Mouse (Mus musculus) megakaryocyte, embryonic 14.5 days (primary cell): ENCODE data around the gene C1rb. TPM values are rescaled to one million over a fixed set of nuclear protein-coding genes. Genes with fewer than 3 reads are reported as not detected.
"Not testable (repeated sequence)": the region's sequence is repeated elsewhere in the genome, so short reads cannot be mapped to it uniquely, and the experiment has no call there.

Source experiments
- H3K27me3 ChIP-seq: replicated peaks from 2 replicates; pipeline ENCODE3; 2012; ENCODE audit warnings: inconsistent platforms
- H3K36me3 ChIP-seq: replicated peaks from 2 replicates; pipeline ENCODE3; 2012; ENCODE audit warnings: low read length, inconsistent platforms, mixed read lengths
- H3K4me1 ChIP-seq: 2 replicates; pipeline ENCODE4 v1.6.1; 2012; ENCODE audit warnings: inconsistent platforms
- H3K4me3 ChIP-seq: replicated peaks from 2 replicates; pipeline ENCODE3; 2012; ENCODE audit warnings: moderate library complexity, mild to moderate bottlenecking, inconsistent platforms
- H3K9me3 ChIP-seq: 2 replicates; pipeline ENCODE4 v1.6.1; 2012; ENCODE audit warnings: inconsistent platforms
- FLI1 ChIP-seq: IDR thresholded peaks from 2 replicates; pipeline ENCODE4 v1.6.1; 2012; ENCODE audit warnings: low read length, inconsistent platforms, mixed read lengths
- GATA1 ChIP-seq: IDR thresholded peaks from 3 replicates; pipeline ENCODE4 v1.6.1; 2012; ENCODE audit warnings: mixed read lengths, low read length, inconsistent platforms, borderline replicate concordance
- polyA plus RNA-seq: library from polyadenylated mRNA; stranded (reverse); fragments of >175 nt; gene quantifications from 2 replicates; pipeline ENCODE4 v1.2.3, GENCODE M21; 2012; ENCODE audit warnings: low replicate concordance; ENCODE audit not compliant: insufficient read depth

The C1rb gene
- polyA plus RNA-seq, 1 experiment: not detected

GRCm38 (mm10) chr6:124552766-124553165, 17.3 kb upstream of the C1rb start:
- Histone ChIP-seq H3K4me1 (no peaks in the 10 kb centered on the region), H3K9me3 (peaks cover 30% of the 10 kb centered on the region), H3K27me3 (peaks cover 2% of the 10 kb centered on the region), H3K36me3 (no peaks in the 10 kb centered on the region), H3K4me3 (no peak overlapping the region)
- TF ChIP-seq GATA1 (no peak), FLI1 (no peak)

GRCm38 (mm10) chr6:124555956-124556355, 14.1 kb upstream of the C1rb start:
- not testable (repeated sequence) for H3K36me3 ChIP-seq, H3K4me3 ChIP-seq, H3K27me3 ChIP-seq, H3K4me1 ChIP-seq
- H3K9me3 ChIP-seq: peaks cover 12% of the 10 kb centered on the region

GRCm38 (mm10) chr6:124561156-124561555, 8.9 kb upstream of the C1rb start:
- not testable (repeated sequence) for H3K4me1 ChIP-seq, H3K9me3 ChIP-seq, H3K27me3 ChIP-seq, H3K4me3 ChIP-seq, H3K36me3 ChIP-seq

GRCm38 (mm10) chr6:124561611-124562010, 8.5 kb upstream of the C1rb start:
- H3K4me3 ChIP-seq, H3K36me3 ChIP-seq, H3K9me3 ChIP-seq, H3K4me1 ChIP-seq, H3K27me3 ChIP-seq: not testable (repeated sequence)

GRCm38 (mm10) chr6:124575155-124575678, 5.1 kb downstream of the C1rb start:
- H3K4me3 ChIP-seq, H3K9me3 ChIP-seq, H3K27me3 ChIP-seq, H3K36me3 ChIP-seq, H3K4me1 ChIP-seq: not testable (repeated sequence)

GRCm38 (mm10) chr6:124580155-124580554, 10.1 kb downstream of the C1rb start:
- H3K4me1 ChIP-seq, H3K4me3 ChIP-seq, H3K27me3 ChIP-seq, H3K9me3 ChIP-seq, H3K36me3 ChIP-seq: not testable (repeated sequence)

- H3K4me3 ChIP-seq: no peak overlapping the region
- peaks cover 4% of the 10 kb centered on the region for H3K27me3 ChIP-seq
- no peaks in the 10 kb centered on the region for H3K36me3 ChIP-seq
- no peaks in the 10 kb centered on the region for H3K4me1 ChIP-seq
- no peak for TF ChIP-seq FLI1
- TF ChIP-seq GATA1: no peak
- no peaks in the 10 kb centered on the region for H3K9me3 ChIP-seq
Observed at GRCm38 (mm10) chr6:124582231-124582630, 12.1 kb downstream of the C1rb start.

GRCm38 (mm10) chr6:124584935-124585334, 14.8 kb downstream of the C1rb start:
- H3K9me3 ChIP-seq: no peaks in the 10 kb centered on the region
- TF ChIP-seq FLI1 (no peak), GATA1 (no peak)
- no peak overlapping the region for H3K4me3 ChIP-seq
- H3K36me3 ChIP-seq: no peaks in the 10 kb centered on the region
- peaks cover 3% of the 10 kb centered on the region; the same call in 1 of the 2 replicates for H3K4me1 ChIP-seq
- H3K27me3 ChIP-seq: no peaks in the 10 kb centered on the region

- no peak for TF ChIP-seq FLI1
- no peak for TF ChIP-seq GATA1
- Histone ChIP-seq H3K4me1 (peaks cover 3% of the 10 kb centered on the region; the same call in 1 of the 2 replicates), H3K4me3 (no peak overlapping the region)
Observed at GRCm38 (mm10) chr6:124585761-124586160, 15.7 kb downstream of the C1rb start.

GRCm38 (mm10) chr6:124586266-124586665, 16.2 kb downstream of the C1rb start:
- TF ChIP-seq GATA1 (no peak), FLI1 (no peak)
- Histone ChIP-seq H3K36me3 (no peaks in the 10 kb centered on the region), H3K4me1 (peaks cover 3% of the 10 kb centered on the region; the same call in 1 of the 2 replicates), H3K9me3 (no peaks in the 10 kb centered on the region), H3K27me3 (no peaks in the 10 kb centered on the region), H3K4me3 (no peak overlapping the region)

More at GRCm38 (mm10) chr6:124585761-124586160, 15.7 kb downstream of the C1rb start:
- H3K36me3 ChIP-seq: no peaks in the 10 kb centered on the region
- H3K9me3 ChIP-seq: no peaks in the 10 kb centered on the region
- no peaks in the 10 kb centered on the region for H3K27me3 ChIP-seq

- H3K36me3 ChIP-seq: no peaks in the 10 kb centered on the region
- H3K9me3 ChIP-seq: no peaks in the 10 kb centered on the region; the same call in 1 of the 2 replicates
- H3K4me3 ChIP-seq: no peak overlapping the region
- no peaks in the 10 kb centered on the region for H3K27me3 ChIP-seq
- TF ChIP-seq GATA1: no peak
- no peak for TF ChIP-seq FLI1
- H3K4me1 ChIP-seq: peaks cover 3% of the 10 kb centered on the region; the same call in 1 of the 2 replicates
Observed at GRCm38 (mm10) chr6:124588771-124589170, 18.7 kb downstream of the C1rb start.
